17 mouse cellular contexts compared by ENCODE assay signal in genomic region chr3:148220024-148220590, GRCm38 (mm10).
DNase-seq lines count a peak whose midpoint lies in the region; ATAC-seq and TF ChIP-seq lines count a peak whose summit lies in the region.
"Had no signal": no experiment of that assay in that cellular context is flagged by ENCODE, and none has a peak within 500 bp of the region (broad histone marks: within the 10 kb centered on the region; RNA-seq: fewer than 3 reads in every experiment).

No protein-coding gene starts in this region.

- no peak overlapping the region for H3K4me2 ChIP-seq in hindbrain, postnatal 0 days (ENCODE audit: low read depth, low read length)
- H3K4me2 ChIP-seq in hindbrain, embryonic 16.5 days (ENCODE audit: low read length), result no peak overlapping the region
- no peak overlapping the region for H3K4me2 ChIP-seq in midbrain, embryonic 14.5 days (ENCODE audit: low read length)
- no peak overlapping the region for H3K4me2 ChIP-seq in midbrain, embryonic 16.5 days (ENCODE audit: low read length)
- H3K4me2 ChIP-seq: embryonic facial prominence, embryonic 12.5 days; forebrain, embryonic 13.5 days; heart, embryonic 13.5 days; hindbrain, embryonic 15.5 days had no signal

- no peak for TF ChIP-seq POLR2A in brain, embryonic 14.5 days (IDR thresholded peaks at IDR 0.05; ENCODE audit: borderline replicate concordance, extremely low read depth, insufficient read depth, insufficient read length, poor library complexity, severe bottlenecking)

- H3K4me1 ChIP-seq in hindbrain, postnatal 0 days (ENCODE audit: insufficient read depth, low read length), result no peaks in the 10 kb centered on the region
- H3K4me1 ChIP-seq in hindbrain, embryonic 16.5 days (ENCODE audit: control insufficient read depth, insufficient read depth, low read depth, low read length), result no peaks in the 10 kb centered on the region
- H3K4me1 ChIP-seq in midbrain, embryonic 14.5 days (ENCODE audit: control insufficient read depth, insufficient read depth, low read length), result no peaks in the 10 kb centered on the region
- H3K4me1 ChIP-seq in midbrain, embryonic 16.5 days (ENCODE audit: control insufficient read depth, insufficient read depth, low read length), result 0 out of 2 replicates have a peak, but pooled peaks cover 2% of the 10 kb centered on the region
- H3K4me1 ChIP-seq: embryonic facial prominence, embryonic 12.5 days; forebrain, embryonic 13.5 days; heart, embryonic 13.5 days; hindbrain, embryonic 15.5 days had no signal

- no peak overlapping the region for H3K9ac ChIP-seq in hindbrain, postnatal 0 days (replicated peaks; ENCODE audit: low read length)
- no peak overlapping the region for H3K9ac ChIP-seq in hindbrain, embryonic 16.5 days (ENCODE audit: low read depth, low read length)
- no peak overlapping the region for H3K9ac ChIP-seq in midbrain, embryonic 14.5 days (replicated peaks; ENCODE audit: low read length)
- H3K9ac ChIP-seq in midbrain, embryonic 16.5 days (ENCODE audit: low read depth, low read length), result no peak overlapping the region
- H3K9ac ChIP-seq: embryonic facial prominence, embryonic 12.5 days; forebrain, embryonic 13.5 days; heart, embryonic 13.5 days; hindbrain, embryonic 15.5 days had no signal

- no peak for TF ChIP-seq CTCF in hindbrain, postnatal 0 days (IDR thresholded peaks at IDR 0.05; ENCODE audit: low read depth)
- no peak for TF ChIP-seq CTCF in brain, embryonic 14.5 days (IDR thresholded peaks at IDR 0.05; ENCODE audit: borderline replicate concordance, extremely low read depth, insufficient read depth, insufficient read length)

- no peak for ATAC-seq in cerebellum, adult (ENCODE audit: insufficient number of reproducible peaks, low FRiP score, low TSS enrichment)
- no peak for ATAC-seq in hindbrain, postnatal 0 days
- ATAC-seq in hindbrain, embryonic 16.5 days, result no peak
- ATAC-seq in midbrain, embryonic 14.5 days (ENCODE audit: low FRiP score, low TSS enrichment), result no peak
- ATAC-seq in midbrain, embryonic 16.5 days, result no peak
- ATAC-seq: forebrain, embryonic 13.5 days had no signal

- H3K9me3 ChIP-seq in hindbrain, postnatal 0 days (ENCODE audit: low read length), result no peaks in the 10 kb centered on the region
- no peaks in the 10 kb centered on the region for H3K9me3 ChIP-seq in hindbrain, embryonic 16.5 days (ENCODE audit: control insufficient read depth, low read length)
- no peaks in the 10 kb centered on the region for H3K9me3 ChIP-seq in midbrain, embryonic 14.5 days (ENCODE audit: control insufficient read depth, low read length)
- H3K9me3 ChIP-seq in midbrain, embryonic 16.5 days (replicated peaks; ENCODE audit: control insufficient read depth, low read length, poor library complexity, severe bottlenecking), result no peaks in the 10 kb centered on the region
- H3K9me3 ChIP-seq: embryonic facial prominence, embryonic 12.5 days; forebrain, embryonic 13.5 days; heart, embryonic 13.5 days; hindbrain, embryonic 15.5 days had no signal

- H3K36me3 ChIP-seq in hindbrain, postnatal 0 days (ENCODE audit: insufficient read depth, low read length), result no peaks in the 10 kb centered on the region
- H3K36me3 ChIP-seq in hindbrain, embryonic 16.5 days (ENCODE audit: control insufficient read depth, insufficient read depth, low read length), result no peaks in the 10 kb centered on the region
- H3K36me3 ChIP-seq in midbrain, embryonic 14.5 days (ENCODE audit: control insufficient read depth, insufficient read depth, low read length), result no peaks in the 10 kb centered on the region
- no peaks in the 10 kb centered on the region for H3K36me3 ChIP-seq in midbrain, embryonic 16.5 days (ENCODE audit: control insufficient read depth, insufficient read depth, low read length)
- H3K36me3 ChIP-seq: embryonic facial prominence, embryonic 12.5 days; heart, embryonic 13.5 days; hindbrain, embryonic 15.5 days had no signal

- H3K27ac ChIP-seq in hindbrain, postnatal 0 days, result no peak overlapping the region
- H3K27ac ChIP-seq in hindbrain, embryonic 16.5 days (ENCODE audit: low read depth, low read length), result no peak overlapping the region
- H3K27ac ChIP-seq in midbrain, embryonic 14.5 days (replicated peaks; ENCODE audit: low read depth, low read length), result no peak overlapping the region
- no peak overlapping the region for H3K27ac ChIP-seq in midbrain, embryonic 16.5 days (ENCODE audit: low read length)
- H3K27ac ChIP-seq: embryonic facial prominence, embryonic 12.5 days; forebrain, embryonic 13.5 days; heart, embryonic 13.5 days; hindbrain, embryonic 15.5 days had no signal

- no peak overlapping the region for H3K4me3 ChIP-seq in hindbrain, postnatal 0 days (ENCODE audit: low read length)
- no peak overlapping the region for H3K4me3 ChIP-seq in hindbrain, embryonic 16.5 days (ENCODE audit: low read length)
- H3K4me3 ChIP-seq in midbrain, embryonic 14.5 days (replicated peaks; ENCODE audit: low read depth, low read length), result no peak overlapping the region
- H3K4me3 ChIP-seq in midbrain, embryonic 16.5 days (ENCODE audit: low read depth, low read length), result no peak overlapping the region
- H3K4me3 ChIP-seq: embryonic facial prominence, embryonic 12.5 days; forebrain, embryonic 13.5 days; heart, embryonic 13.5 days; hindbrain, embryonic 15.5 days had no signal

- 64% methylated on average over 10 of the region's 10 CpGs for WGBS in hindbrain, postnatal 0 days
- 58% methylated on average over 10 of the region's 10 CpGs for WGBS in hindbrain, embryonic 16.5 days
- 71% methylated on average over 10 of the region's 10 CpGs for WGBS in midbrain, embryonic 14.5 days
- 55% methylated on average over 10 of the region's 10 CpGs for WGBS in midbrain, embryonic 16.5 days

- H3K27me3 ChIP-seq in hindbrain, postnatal 0 days (ENCODE audit: insufficient read depth, low read length), result no peaks in the 10 kb centered on the region
- no peaks in the 10 kb centered on the region for H3K27me3 ChIP-seq in hindbrain, embryonic 16.5 days (replicated peaks; ENCODE audit: control insufficient read depth, insufficient read depth, low read length)
- H3K27me3 ChIP-seq in midbrain, embryonic 14.5 days (ENCODE audit: control insufficient read depth, insufficient read depth, low read length), result no peaks in the 10 kb centered on the region
- no peaks in the 10 kb centered on the region for H3K27me3 ChIP-seq in midbrain, embryonic 16.5 days (ENCODE audit: control insufficient read depth, insufficient read depth, low read depth, low read length)
- H3K27me3 ChIP-seq: embryonic facial prominence, embryonic 12.5 days; forebrain, embryonic 13.5 days; heart, embryonic 13.5 days; hindbrain, embryonic 15.5 days had no signal

- DNase-seq in cerebellum, postnatal 25 days, result peak; percentile 19 to 47
- peak; percentile 6 for DNase-seq in hindbrain, postnatal 0 days (ENCODE audit: low spot score)
- peak; percentile 23 for DNase-seq in midbrain, embryonic 14.5 days
- peak; percentile 27 for DNase-seq in brain, embryonic 14.5 days (ENCODE audit: low read depth)
- DNase-seq in thymus, postnatal 14 days, result no peak
- DNase-seq: adrenal gland, adult 8-10 months; cerebellum, adult 8-10 months; gastrocnemius, postnatal 36 days; heart, adult 11 months; heart, postnatal 36 days had no signal
